Mouse (Mus musculus) gastrocnemius, postnatal 36 days (tissue): ENCODE measurements at regions not wholly inside any gene's neighbourhood (a gene's known extent, or its start where the extent isn't known, plus 50 kb on each side); places are given as distances from the start of the nearest gene placed in this dataset.

Experiments used
- DNase-seq, 2 experiments: peaks; one replicate each; pipeline ENCODE4 v3.0.0; 2022
- intact Hi-C: fragments of 180-260 bp; cut with DNase I; formaldehyde crosslinking; loops from one replicate; pipeline ENCODE4 v1.15.1; 2025

DNA sequence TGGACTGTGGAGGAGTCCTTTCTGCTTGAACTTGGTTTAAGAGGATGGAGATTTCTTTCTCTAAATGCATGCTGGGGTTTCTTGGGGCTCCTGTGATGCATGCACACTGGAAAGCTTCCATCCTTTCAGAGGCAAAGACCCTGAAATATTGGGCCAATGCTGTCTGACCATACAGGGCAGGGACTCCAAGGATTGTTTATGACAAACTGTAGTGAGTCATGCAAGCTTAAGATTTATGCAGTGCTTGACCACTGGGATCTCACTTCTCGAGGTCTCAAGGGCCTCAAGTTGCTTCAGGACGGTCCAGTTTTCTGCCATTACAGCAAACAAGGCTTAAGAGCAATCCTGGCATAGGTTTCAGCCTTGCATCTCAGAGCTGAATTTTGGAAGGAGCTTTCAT is 229.7 kb upstream of the Plpp4 start:
- intact Hi-C loops: no loop called here
- no peak for DNase-seq

DNA sequence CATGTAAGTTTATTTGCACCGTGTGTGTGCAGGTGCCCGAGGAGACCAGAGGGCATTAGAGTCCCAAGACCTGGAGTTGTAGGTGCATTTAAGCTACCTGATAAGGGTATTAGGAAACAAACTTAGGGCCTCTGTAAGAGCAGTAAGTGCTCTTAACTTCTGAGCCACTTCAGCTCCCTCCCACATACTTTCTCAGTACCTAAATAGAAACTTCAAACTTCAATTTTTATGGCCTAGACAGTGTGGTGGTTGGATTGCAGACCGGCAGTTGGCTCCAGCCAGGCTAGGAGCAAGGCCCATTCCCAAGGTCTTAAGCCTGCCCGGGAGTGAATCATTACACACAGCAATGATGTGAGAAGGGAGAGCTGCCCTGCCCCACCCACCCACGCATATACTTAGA is 208.8 kb upstream of the Plpp4 start:
- intact Hi-C loops: no loop called here
- DNase-seq: no peak

- DNase-seq: no peak
- intact Hi-C loops: no loop called here
Measured at GRCm38 (mm10) chr7:129049726-129050125, 207.1 kb upstream of the Plpp4 start.

- intact Hi-C loops: no loop called here
Measured at GRCm38 (mm10) chr7:129050675-129051074, 206.2 kb upstream of the Plpp4 start.

GRCm38 (mm10) chr7:129066891-129067290 is 189.9 kb upstream of the Plpp4 start:
- no peak for DNase-seq
- intact Hi-C loops: no loop called here

More at GRCm38 (mm10) chr7:129050675-129051074, 206.2 kb upstream of the Plpp4 start:
- DNase-seq: no peak

DNA sequence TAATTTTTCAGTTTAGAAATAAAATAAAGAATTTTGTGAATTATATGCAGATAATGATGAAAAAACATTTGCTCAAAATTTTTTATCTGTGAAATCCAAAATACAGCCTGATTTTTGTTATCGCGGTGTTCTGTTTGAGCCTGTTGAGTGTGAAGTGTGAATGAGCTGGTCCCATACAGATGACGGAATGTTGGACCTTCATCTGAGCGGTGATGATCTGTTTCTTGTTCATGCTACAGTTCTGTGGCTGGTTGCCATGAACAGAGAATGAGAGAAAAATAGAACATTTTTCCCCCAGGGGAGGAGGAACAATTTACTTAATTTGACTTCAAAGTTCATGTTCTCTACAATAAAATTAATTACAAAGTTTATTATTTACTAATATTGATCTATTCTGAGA is 188.7 kb upstream of the Plpp4 start:
- no peak for DNase-seq
- intact Hi-C loops: no loop called here

DNA sequence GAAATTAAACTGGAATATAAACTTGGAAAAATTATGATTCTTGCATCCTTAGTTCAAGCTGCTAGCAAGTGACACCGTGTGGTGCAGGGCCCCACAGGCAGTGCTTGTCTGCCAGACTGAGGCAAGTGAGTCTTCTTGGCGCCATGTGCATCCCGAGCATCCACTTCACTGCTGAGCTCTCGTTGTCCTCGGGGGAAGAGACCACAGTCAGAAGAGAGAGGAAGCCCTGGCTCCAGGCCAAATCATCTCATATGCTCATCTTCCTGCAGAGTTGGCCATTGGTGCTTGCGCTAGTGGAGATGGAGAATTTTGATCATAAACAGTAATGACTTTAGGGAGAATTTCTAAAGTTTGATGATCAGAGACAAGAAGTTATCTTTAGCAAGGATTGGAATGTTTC is 177.0 kb upstream of the Plpp4 start:
- intact Hi-C loops: no loop called here
- no peak for DNase-seq

- intact Hi-C loops: no loop called here
- DNase-seq: no peak
Measured at GRCm38 (mm10) chr7:129091441-129091840, 165.4 kb upstream of the Plpp4 start.

DNA sequence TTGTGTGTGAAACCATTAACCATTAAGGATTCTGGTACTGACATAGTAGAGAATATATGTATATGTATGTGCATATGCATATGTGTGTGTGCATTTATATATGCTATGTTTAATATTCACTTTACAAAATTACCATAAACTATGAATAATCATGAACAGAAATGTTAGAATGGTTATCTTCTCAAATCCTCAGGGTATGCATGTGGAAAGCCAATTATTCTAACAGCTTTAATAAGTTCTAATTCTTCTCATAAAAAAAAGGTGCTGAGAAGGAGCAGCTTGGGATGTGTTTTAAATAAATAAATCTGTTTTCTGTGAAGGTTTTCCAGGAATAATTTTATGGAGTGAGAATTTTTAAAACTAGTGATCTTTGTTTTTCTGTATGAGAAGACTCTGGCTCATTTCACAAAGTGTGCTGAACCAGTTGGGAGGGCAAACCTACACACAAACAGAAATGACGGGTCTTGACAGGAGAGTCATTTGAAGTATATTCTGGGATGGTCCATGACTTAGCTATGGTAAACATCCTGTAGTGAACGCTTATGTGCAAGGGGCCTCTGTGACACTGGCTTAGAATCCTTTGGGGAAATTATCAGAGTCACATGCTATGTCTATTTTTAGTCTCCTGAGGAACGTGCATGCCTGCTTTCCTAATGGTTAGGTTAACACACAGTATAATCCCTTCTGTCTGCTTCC is 160.3 kb upstream of the Plpp4 start:
- no peak for DNase-seq
- intact Hi-C loops: no loop called here

DNA sequence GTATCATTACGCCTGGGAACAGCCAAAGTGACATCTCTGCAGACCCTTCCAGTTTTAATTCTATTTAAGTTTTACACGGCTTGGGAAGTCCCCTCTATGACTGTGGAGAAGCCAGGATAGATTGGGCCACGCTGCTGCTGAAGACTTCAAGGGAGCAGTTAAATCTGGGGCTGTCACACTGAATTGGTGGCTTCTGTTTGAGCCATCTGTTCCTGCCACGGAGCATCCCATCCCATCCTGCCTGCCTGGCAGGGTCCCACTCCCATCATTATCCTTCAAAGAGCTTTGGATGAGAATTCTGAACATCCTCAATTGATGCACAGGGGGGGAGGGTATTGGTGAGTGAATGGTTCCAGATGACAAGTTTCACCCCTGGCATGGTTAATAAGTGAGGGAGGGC is 154.4 kb upstream of the Plpp4 start:
- intact Hi-C loops: no loop called here
- DNase-seq: no peak

DNA sequence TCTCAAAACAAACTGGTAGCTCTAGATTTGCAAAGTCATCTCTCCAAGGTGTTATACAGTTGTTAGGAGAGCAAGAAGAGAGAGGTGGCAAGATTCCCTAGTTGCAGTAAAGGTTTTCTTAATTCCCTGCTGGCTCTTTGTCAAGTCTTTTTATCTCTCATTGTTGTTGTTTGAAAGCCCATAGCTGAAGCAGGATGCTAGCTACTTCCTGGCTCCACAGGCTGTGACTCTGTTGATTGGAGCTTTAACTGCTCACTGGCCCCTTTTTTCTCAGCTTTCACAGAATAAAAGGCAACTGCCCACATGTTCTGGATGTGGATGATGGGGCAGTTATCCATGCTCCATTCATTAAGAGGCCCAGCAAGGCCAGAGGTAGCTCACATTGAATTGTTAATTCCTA is 122.7 kb upstream of the Plpp4 start:
- DNase-seq: no peak
- intact Hi-C loops: no loop called here

DNA sequence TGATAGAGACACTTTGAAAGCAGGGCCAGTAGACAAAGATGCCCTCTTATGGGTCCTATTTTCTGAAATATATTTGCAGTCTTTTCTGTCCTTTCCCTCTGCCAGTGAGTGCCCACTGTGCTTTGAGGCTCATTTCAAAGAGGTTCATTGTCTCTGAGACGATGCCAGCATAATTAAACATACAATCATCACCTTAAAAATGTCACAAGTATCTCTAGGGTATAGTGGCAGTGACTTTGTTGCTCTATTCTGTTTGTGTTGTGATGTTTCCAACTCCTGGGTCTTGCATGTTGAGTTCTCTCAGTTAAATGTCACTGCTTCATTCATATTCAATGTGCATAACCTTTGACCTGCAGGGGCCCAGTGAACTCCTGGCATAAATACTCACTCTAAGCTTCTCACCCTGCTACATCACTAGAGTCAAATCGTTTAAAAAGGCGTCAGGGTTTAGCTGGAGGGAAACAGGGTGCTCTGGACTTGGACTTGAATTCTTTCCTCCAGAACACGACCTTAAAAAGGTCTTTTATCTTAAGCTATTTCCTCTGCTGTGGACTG is 122.1 kb upstream of the Plpp4 start:
- intact Hi-C loops: no loop called here
- DNase-seq: no peak

DNA sequence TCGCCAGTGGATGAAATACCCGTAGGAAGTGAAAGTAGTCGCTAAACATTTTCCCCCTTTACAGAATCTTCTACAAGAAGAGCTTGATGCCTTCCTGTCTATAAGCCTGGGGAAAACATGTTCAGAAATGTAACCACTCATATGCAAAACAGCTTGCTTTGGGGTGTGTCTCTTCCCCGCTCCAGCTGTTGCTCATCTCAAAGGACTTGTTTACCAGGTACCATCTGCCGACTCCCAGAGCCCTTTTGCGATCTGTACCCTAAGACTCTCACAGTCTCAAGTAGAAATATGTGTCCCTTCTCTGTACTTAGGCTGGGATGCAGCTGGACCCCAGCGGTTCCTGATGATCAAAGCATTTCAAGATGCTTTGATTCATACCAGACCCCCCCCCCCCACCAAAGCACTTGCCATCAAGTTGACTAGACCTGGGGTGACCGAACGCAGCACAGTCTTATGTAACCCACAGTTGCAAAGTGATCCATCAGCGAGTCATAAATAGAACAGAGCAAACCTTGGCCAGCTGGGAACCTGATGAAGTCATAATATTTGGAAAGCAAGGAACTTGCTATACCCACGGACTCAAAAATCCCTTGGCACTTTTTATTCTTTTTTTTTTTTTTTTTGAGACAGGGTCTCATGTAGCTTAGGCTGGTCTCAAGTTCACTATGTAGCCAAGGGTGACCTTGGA is 119.4 kb upstream of the Plpp4 start:
- intact Hi-C loops: no loop called here
- DNase-seq: no peak

DNA sequence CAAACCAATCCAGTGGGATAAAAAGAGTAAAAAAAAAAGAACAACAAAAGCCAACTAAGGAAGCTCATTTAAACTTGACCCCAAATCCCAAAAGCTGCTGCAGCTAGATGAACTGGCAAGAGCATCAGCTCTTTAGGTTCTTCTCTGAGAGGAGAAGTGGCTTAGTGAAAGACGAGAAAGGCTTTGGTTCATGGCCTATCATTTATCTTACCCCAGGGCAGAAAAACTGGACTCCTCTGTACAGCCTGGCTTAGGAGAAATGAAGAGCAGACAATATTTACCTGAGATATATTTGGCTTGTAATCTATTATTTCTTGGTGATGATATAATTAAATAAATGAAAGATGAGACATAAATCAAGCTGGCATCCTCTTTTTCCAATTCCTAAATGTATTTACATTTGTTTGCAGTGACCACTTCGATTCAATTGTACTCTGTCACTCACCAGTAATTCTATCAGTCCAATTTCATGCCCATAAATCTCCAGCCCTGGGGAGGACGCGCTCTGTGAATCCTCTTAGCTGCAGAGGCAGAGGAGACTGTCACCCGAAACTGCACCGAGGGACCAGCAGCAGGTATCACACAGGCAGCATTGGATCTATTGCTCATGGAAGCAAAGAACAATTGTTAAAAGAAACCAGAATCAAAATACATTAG is 114.8 kb upstream of the Plpp4 start:
- no peak for DNase-seq
- intact Hi-C loops: no loop called here

- no peak for DNase-seq
- intact Hi-C loops: no loop called here
Measured at GRCm38 (mm10) chr7:129142599-129142949, 114.3 kb upstream of the Plpp4 start.

DNA sequence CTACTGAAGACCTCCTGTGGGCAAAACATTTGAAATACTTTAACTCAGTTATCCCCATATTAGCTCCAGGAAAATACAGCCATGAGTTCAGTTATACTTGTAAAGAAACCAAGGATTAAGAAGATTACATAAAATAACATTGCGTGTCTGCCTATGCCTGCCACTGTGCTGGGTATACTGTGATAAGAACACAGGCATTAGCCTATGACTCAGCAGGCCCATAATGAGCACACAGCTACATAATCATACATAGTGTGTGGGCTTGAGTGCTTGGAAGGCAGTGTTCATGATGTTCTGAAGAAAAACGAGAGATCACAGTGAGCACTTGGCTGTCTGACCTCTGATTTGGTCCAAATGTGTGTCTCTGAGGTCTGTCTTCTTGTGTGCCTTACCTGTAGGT is 101.3 kb upstream of the Plpp4 start:
- intact Hi-C loops: no loop called here
- no peak for DNase-seq

DNA sequence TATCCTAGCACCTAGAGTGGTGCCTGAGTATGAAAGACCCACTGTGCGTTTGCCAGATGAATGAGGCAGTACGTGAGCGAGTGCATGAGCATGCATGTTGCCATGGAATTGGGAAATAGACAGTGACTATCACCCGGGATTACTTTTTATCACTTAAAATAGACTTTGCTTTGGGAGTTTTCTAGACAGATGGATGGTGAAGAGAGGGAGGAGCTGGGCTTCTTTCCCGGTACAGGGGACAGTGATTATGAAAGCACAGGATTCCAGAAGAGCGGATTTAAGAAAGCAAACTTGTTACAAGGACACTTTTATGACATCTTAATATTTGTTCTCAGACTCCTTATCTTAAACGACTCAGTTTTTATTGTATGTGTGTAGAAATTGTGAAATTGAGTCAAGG is 86.9 kb upstream of the Plpp4 start:
- DNase-seq: no peak
- intact Hi-C loops: no loop called here

GRCm38 (mm10) chr7:129190933-129191332 is 65.9 kb upstream of the Plpp4 start:
- intact Hi-C loops: no loop called here
- no peak for DNase-seq

DNA sequence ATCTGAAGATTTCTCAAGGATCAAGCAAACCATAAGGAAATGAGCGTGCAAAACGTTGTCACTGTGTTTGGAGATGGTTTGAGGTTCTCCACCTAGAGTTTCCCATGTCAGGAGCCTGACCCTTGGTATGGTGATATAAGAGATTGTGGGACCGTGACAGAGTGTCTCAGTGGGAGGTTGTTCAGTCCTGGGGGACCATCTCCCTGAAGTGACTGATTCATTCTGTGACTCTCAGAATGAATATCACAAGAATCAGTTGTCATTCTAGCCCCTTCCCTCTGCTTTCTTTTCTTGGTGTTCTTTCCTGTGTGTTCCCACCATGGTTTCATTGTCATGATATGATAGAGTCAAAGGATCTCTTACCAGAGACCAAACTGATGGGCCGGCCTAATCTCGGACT is 49.8 kb upstream of the Plpp4 start:
- intact Hi-C loops: no loop called here
- no peak for DNase-seq
